Mouse (Mus musculus) left cerebral cortex, adult 2 months (tissue): ENCODE data around the gene Ddx19a. TPM values are rescaled to one million over a fixed set of nuclear protein-coding genes. Genes with fewer than 3 reads are reported as not detected.
A peak's percentile ranks its signal among the peaks of the same experiment; 100 is the strongest.

Experiments used
- DNase-seq, 2 experiments: peaks; one replicate each; pipeline ENCODE4 v3.0.0; 2021 to 2022; ENCODE audit warnings: low spot score in 2 of 2, mixed read lengths in 1 of 2; ENCODE audit errors: extremely low spot score in 1 of 2
- H3K27ac ChIP-seq: fragments of 200-600 bp; 2 replicates; pipeline ENCODE4 v1.8.1; 2022
- H3K4me3 ChIP-seq: fragments of 200-600 bp; 2 replicates; pipeline ENCODE4 v1.8.1; 2022
- CTCF ChIP-seq: fragments of 200-600 bp; IDR thresholded peaks from 2 replicates; pipeline ENCODE4 v1.8.1; 2022; ENCODE audit warnings: antibody characterized with exemption, mild to moderate bottlenecking, moderate library complexity
- intact Hi-C: fragments of 180-260 bp; cut with DNase I; formaldehyde crosslinking; loops from one replicate; pipeline ENCODE4 v1.15.1; 2025
- long read RNA-seq, 2 experiments: library from polyadenylated mRNA; stranded (forward); transcript quantifications; one replicate each; pipeline ENCODE4 v2.0.0; 2021; ENCODE audit warnings: borderline mapping rate in 2 of 2
- total RNA-seq, 2 experiments: library from RNA; stranded (reverse); gene quantifications; 2 replicates each; pipeline ENCODE4 v1.2.3; 2021

Gene Ddx19a
- total RNA-seq, result 10 to 100 TPM; 26.8 to 26.9 TPM
- long read RNA-seq, experiment 1, transcript Ddx19a-201 (12 exons, 2,547 nt), result major isoform, 20 of 25 reads
- long read RNA-seq, experiment 1, partial matches to known transcripts, result 2 of 25 reads
- long read RNA-seq, experiment 1, other reads (novel, unspliced or antisense), result 2 of 25 reads
- long read RNA-seq, experiment 2, transcript Ddx19a-201 (12 exons, 2,547 nt), result major isoform, 16 of 22 reads
- long read RNA-seq, experiment 2, partial matches to known transcripts, result 2 of 22 reads
- long read RNA-seq, experiment 2, other reads (novel, unspliced or antisense), result 2 of 22 reads

- Histone ChIP-seq H3K27ac (peak within 1 kb of the TSS; percentile 78), H3K4me3 (peak within 1 kb of the TSS; percentile 90)
- DNase-seq, result peak; percentile 89 to 90
- peak; percentile 53 for TF ChIP-seq CTCF
- intact Hi-C loops, result loop anchor here (5.0 to 10.0 kb wide), 2 partner anchors 151 to 253 kb away; partner anchors contain the start of genes Cog4 and Sf3b3
These were observed at the start of gene Ddx19a for GRCm38 (mm10) chr8:110997547-110998531. Gene Ddx19a, minus strand, starts transcription at chr8:110997800.

- peak; percentile 32 for TF ChIP-seq CTCF
- DNase-seq, result no peak
- intact Hi-C loops, result no loop called here
- Histone ChIP-seq H3K4me3 (no peak overlapping the region), H3K27ac (no peak overlapping the region)
These were observed 46.6 kb upstream of the Ddx19a start for GRCm38 (mm10) chr8:111044003-111044734.

GRCm38 (mm10) chr8:111042546-111042945, 44.9 kb upstream of the Ddx19a start:
- DNase-seq, result no peak
- intact Hi-C loops, result no loop called here
- H3K27ac ChIP-seq, result no peak overlapping the region
- no peak overlapping the region for H3K4me3 ChIP-seq
- TF ChIP-seq CTCF, result no peak

- no peak overlapping the region for H3K27ac ChIP-seq
- no peak for TF ChIP-seq CTCF
- intact Hi-C loops, result no loop called here
- no peak for DNase-seq
- H3K4me3 ChIP-seq, result no peak overlapping the region
These were observed 39.0 kb upstream of the Ddx19a start for GRCm38 (mm10) chr8:111036591-111036990.

- intact Hi-C loops, result no loop called here
- peak overlapping the region; percentile 95 for H3K27ac ChIP-seq
- no peak for DNase-seq
- H3K4me3 ChIP-seq, result peak overlapping the region; percentile 98
- no peak for TF ChIP-seq CTCF
These were observed 36.7 kb upstream of the Ddx19a start for GRCm38 (mm10) chr8:111034276-111034675.

- TF ChIP-seq CTCF, result no peak
- Histone ChIP-seq H3K4me3 (peak overlapping the region; percentile 98), H3K27ac (peak overlapping the region; percentile 95)
- intact Hi-C loops, result no loop called here
- DNase-seq, result peak; percentile 95 to 99
These were observed 36.0 kb upstream of the Ddx19a start for GRCm38 (mm10) chr8:111033482-111034215.

- TF ChIP-seq CTCF, result no peak
- intact Hi-C loops, result no loop called here
- no peak for DNase-seq
- peak within 1 kb of the TSS; percentile 95 for H3K27ac ChIP-seq
- H3K4me3 ChIP-seq, result peak within 1 kb of the TSS; percentile 98
These were observed 35.3 kb upstream of the Ddx19a start, which contains the start of gene Aars for GRCm38 (mm10) chr8:111032916-111033315. Gene Aars, plus strand, starts transcription at chr8:111033144.

- Histone ChIP-seq H3K27ac (no peak within 1 kb of the TSS), H3K4me3 (no peak within 1 kb of the TSS)
- no peak for DNase-seq
- TF ChIP-seq CTCF, result no peak
- intact Hi-C loops, result no loop called here
These were observed 34.0 kb upstream of the Ddx19a start, which contains the start of gene Ddx19b for GRCm38 (mm10) chr8:111031572-111031971. Gene Ddx19b, minus strand, starts transcription at chr8:111031751.

- TF ChIP-seq CTCF, result no peak
- DNase-seq, result no peak
- Histone ChIP-seq H3K27ac (no peak overlapping the region), H3K4me3 (no peak overlapping the region)
- intact Hi-C loops, result no loop called here
These were observed 32.4 kb upstream of the Ddx19a start for GRCm38 (mm10) chr8:111030045-111030444.

GRCm38 (mm10) chr8:111029589-111029988, 32.0 kb upstream of the Ddx19a start:
- DNase-seq, result no peak
- TF ChIP-seq CTCF, result no peak
- H3K4me3 ChIP-seq, result no peak overlapping the region
- intact Hi-C loops, result no loop called here
- H3K27ac ChIP-seq, result no peak overlapping the region
